ENCODE assay signal across 12 mouse cellular contexts in genomic region chr4:149860393-149860792, GRCm38 (mm10).
"Had no signal": no experiment of that assay in that cellular context is flagged by ENCODE, and none has a peak within 500 bp of the region (broad histone marks: within the 10 kb centered on the region; RNA-seq: fewer than 3 reads in every experiment).

No protein-coding gene starts in this region.

- H3K9me3 ChIP-seq: liver, embryonic 15.5 days; midbrain, embryonic 15.5 days; neural tube, embryonic 12.5 days had no signal

- H3K4me1 ChIP-seq: liver, embryonic 15.5 days; neural tube, embryonic 12.5 days had no signal

- DNase-seq: kidney, postnatal 10 days; lung, adult 2 months; lung, postnatal 36 days; spleen, adult 18-20 months; thymus, adult 18-20 months; thymus, postnatal 14 days had no signal

- H3K4me3 ChIP-seq: left cerebral cortex, adult 2 months; liver, embryonic 15.5 days; midbrain, embryonic 15.5 days; neural tube, embryonic 12.5 days had no signal

- H3K27me3 ChIP-seq: midbrain, embryonic 15.5 days; neural tube, embryonic 12.5 days had no signal

- ATAC-seq: intestine, postnatal 0 days; lung, postnatal 0 days; midbrain, embryonic 15.5 days had no signal

- H3K27ac ChIP-seq: left cerebral cortex, adult 2 months; liver, embryonic 15.5 days; midbrain, embryonic 15.5 days; neural tube, embryonic 12.5 days had no signal

- H3K4me2 ChIP-seq: liver, embryonic 15.5 days; midbrain, embryonic 15.5 days; neural tube, embryonic 12.5 days had no signal

- H3K9ac ChIP-seq: liver, embryonic 15.5 days; midbrain, embryonic 15.5 days; neural tube, embryonic 12.5 days had no signal

- H3K36me3 ChIP-seq: liver, embryonic 15.5 days; midbrain, embryonic 15.5 days; neural tube, embryonic 12.5 days had no signal
